8 mouse cellular contexts compared by ENCODE assay signal in genomic region chr2:59611216-59611810, GRCm38 (mm10). TPM values are rescaled to one million over a fixed set of nuclear protein-coding genes. Genes with fewer than 3 reads are reported as not detected.
DNase-seq lines count a peak whose midpoint lies in the region; ATAC-seq and TF ChIP-seq lines count a peak whose summit lies in the region.

No protein-coding gene starts in this region.

- no peak for ATAC-seq in kidney, postnatal 0 days (replicated peaks; ENCODE audit: low FRiP score, low read depth)
- peak; percentile 13 for ATAC-seq in common myeloid progenitor, adult 5-6 weeks (replicated peaks; ENCODE audit: low read depth, poor library complexity, severe bottlenecking)

- no peaks in the 10 kb centered on the region for H3K36me3 ChIP-seq in kidney, postnatal 0 days (ENCODE audit: insufficient read depth, low read length)

- peak; percentile 69 for DNase-seq in kidney, postnatal 0 days (ENCODE audit: low spot score)
- DNase-seq in kidney, postnatal 4 days: no peak
- peak; percentile 87 for DNase-seq in hindlimb bud, embryonic 11.5 days (ENCODE audit: extremely low spot score, low read depth, low spot score)
- DNase-seq in neural tube, embryonic 10.5 days (ENCODE audit: extremely low spot score, low spot score): peak; percentile 66
- no peak for DNase-seq in thymus, postnatal 36 days
- DNase-seq in cerebellum, adult 9-11 months: no peak
- DNase-seq in cerebellum, adult 9-10 months: no peak

- TF ChIP-seq CTCF in kidney, postnatal 0 days (IDR thresholded peaks at IDR 0.05; ENCODE audit: low read depth): no peak

- H3K9ac ChIP-seq in kidney, postnatal 0 days (ENCODE audit: low read depth, low read length): peak overlapping the region; percentile 98

- no peaks in the 10 kb centered on the region for H3K9me3 ChIP-seq in kidney, postnatal 0 days (replicated peaks; ENCODE audit: low read length)

- H3K4me1 ChIP-seq in kidney, postnatal 0 days (replicated peaks; ENCODE audit: insufficient read depth, low read length): peaks cover 24% of the 10 kb centered on the region

- H3K27ac ChIP-seq in kidney, postnatal 0 days: peak overlapping the region; percentile 99

- H3K4me2 ChIP-seq in kidney, postnatal 0 days (ENCODE audit: low read length): peak overlapping the region; percentile 84

- 2% methylated on average over 14 of the region's 14 CpGs for WGBS in kidney, postnatal 0 days

- peak overlapping the region; percentile 98 for H3K4me3 ChIP-seq in kidney, postnatal 0 days (replicated peaks; ENCODE audit: low read depth, low read length)

- no peaks in the 10 kb centered on the region for H3K27me3 ChIP-seq in kidney, postnatal 0 days (ENCODE audit: insufficient read depth, low read length)

RNA-seq across cellular contexts. Expression of gene Tanc1, which starts 0.5 kb away (rescaled TPM):
- 29.8 and 34.5 TPM in 2 replicates for polyA plus RNA-seq in kidney, postnatal 0 days (2015; fragmentation: Nextera tagmentation; extraction: Ambion mirVana)
- 4.9 and 6.3 TPM in 2 replicates for total RNA-seq in common myeloid progenitor, adult 5-6 weeks (2017)

Comparison
In these comparisons a context has a peak if more than half of its experiments do, and no peak if none do; other contexts are left out.
1. DNase-seq: peak in kidney, postnatal 0 days (single experiment), hindlimb bud, embryonic 11.5 days (single experiment) and neural tube, embryonic 10.5 days (single experiment); none in kidney, postnatal 4 days (0 of 2), thymus, postnatal 36 days (0 of 2), cerebellum, adult 9-11 months (single experiment) and cerebellum, adult 9-10 months (single experiment).